Mouse (Mus musculus) heart, adult 2 months (tissue): ENCODE measurements at regions not wholly inside any gene's neighbourhood (a gene's known extent, or its start where the extent isn't known, plus 50 kb on each side); places are given as distances from the start of the nearest gene placed in this dataset.

Source experiments
- DNase-seq, 2 experiments: peaks; one replicate each; pipeline ENCODE4 v3.0.0; 2021
- H3K27ac ChIP-seq: fragments of 200-600 bp; 2 replicates; pipeline ENCODE4 v1.8.1; 2022
- H3K27me3 ChIP-seq: fragments of 200-500 bp; 2 replicates; pipeline ENCODE4 v1.6.1; 2012; ENCODE audit warnings: mild to moderate bottlenecking, low read length, inconsistent platforms, mixed read lengths; ENCODE audit not compliant: control insufficient read depth, insufficient read depth
- H3K36me3 ChIP-seq: fragments of 200-500 bp; 2 replicates; pipeline ENCODE4 v1.6.1; 2012; ENCODE audit warnings: low read length, inconsistent platforms; ENCODE audit not compliant: control insufficient read depth, insufficient read depth
- H3K4me1 ChIP-seq: fragments of 200-500 bp; 2 replicates; pipeline ENCODE4 v1.6.1; 2011; ENCODE audit warnings: low read length; ENCODE audit not compliant: control insufficient read depth, insufficient read depth
- H3K4me3 ChIP-seq: fragments of 200-600 bp; 2 replicates; pipeline ENCODE4 v1.8.1; 2022
- H3K79me2 ChIP-seq: fragments of 200-500 bp; replicated peaks from 2 replicates; pipeline ENCODE4 v1.6.1; 2012; ENCODE audit warnings: mild to moderate bottlenecking, inconsistent platforms, low read length, moderate library complexity, mixed read lengths; ENCODE audit not compliant: control insufficient read depth, insufficient read depth
- H3K9ac ChIP-seq: fragments of 200-500 bp; 2 replicates; pipeline ENCODE4 v1.6.1; 2012; ENCODE audit warnings: low read depth, mild to moderate bottlenecking, control low read depth, inconsistent platforms, low read length, mixed read lengths
- CTCF ChIP-seq: fragments of 200-600 bp; IDR thresholded peaks from 2 replicates; pipeline ENCODE4 v1.8.1; 2022; ENCODE audit warnings: antibody characterized with exemption, mild to moderate bottlenecking, moderate library complexity
- EP300 ChIP-seq: fragments of 200-500 bp; IDR thresholded peaks from 2 replicates; pipeline ENCODE4 v1.6.1; 2011; ENCODE audit warnings: low read depth, low read length, control low read depth; ENCODE audit not compliant: insufficient read depth
- POLR2A ChIP-seq: fragments of 200-500 bp; IDR thresholded peaks from 2 replicates; pipeline ENCODE4 v1.6.1; 2011; ENCODE audit warnings: mild to moderate bottlenecking, low read depth, low read length, control low read depth; ENCODE audit not compliant: insufficient read depth
- WGBS: fragments of 180-500 bp; shearing (Covaris S2); methylation state at CpG from one replicate; pipeline ENCODE4 v1.1.7; 2018; 5-methylcytosine and 5-hydroxymethylcytosine counted together
- intact Hi-C: fragments of 180-260 bp; cut with DNase I; formaldehyde crosslinking; loops from one replicate; pipeline ENCODE4 v1.15.1; 2025

DNA sequence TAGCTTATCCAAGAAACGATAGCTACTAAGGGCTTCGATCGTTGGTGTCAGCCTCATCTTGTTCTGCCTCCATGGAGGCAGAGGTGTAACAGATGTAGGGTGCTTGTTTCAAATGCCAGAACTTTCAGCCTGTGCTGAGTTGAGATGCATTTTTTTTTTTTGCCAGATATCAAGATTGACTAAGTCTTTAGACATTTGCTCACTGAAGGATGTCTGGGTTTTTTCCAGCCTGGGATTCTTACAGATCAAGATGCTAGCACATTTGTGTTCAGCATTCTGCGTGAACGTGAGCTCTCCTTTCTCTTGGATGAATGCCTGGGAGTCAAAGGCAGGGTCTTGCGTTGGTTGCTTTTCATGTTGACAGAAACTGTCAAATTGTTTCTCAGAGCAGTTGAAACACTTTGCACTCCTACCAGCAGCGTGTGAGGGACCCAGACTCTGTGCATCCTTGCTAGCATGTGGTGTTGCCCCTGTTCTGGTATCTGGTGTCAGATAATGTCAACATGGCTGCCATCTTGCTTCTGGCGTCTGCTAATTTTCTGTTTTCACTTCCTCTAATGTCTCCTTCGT is 114.4 kb upstream of the Arl4c start:
- no peaks in the 10 kb centered on the region for H3K4me1 ChIP-seq
- no peak for TF ChIP-seq POLR2A
- no peak for TF ChIP-seq CTCF
- no peak for TF ChIP-seq EP300
- no peak for DNase-seq
- H3K79me2 ChIP-seq: no peaks in the 10 kb centered on the region
- intact Hi-C loops: no loop called here
- H3K36me3 ChIP-seq: no peaks in the 10 kb centered on the region
- no peaks in the 10 kb centered on the region for H3K27me3 ChIP-seq
- no peak overlapping the region for H3K4me3 ChIP-seq
- no peak overlapping the region for H3K27ac ChIP-seq
- no peak overlapping the region for H3K9ac ChIP-seq
- 82% methylated on average over 9 of the region's 9 CpGs for WGBS

GRCm38 (mm10) chr1:88825215-88825614 is 123.2 kb upstream of the Arl4c start:
- no peaks in the 10 kb centered on the region for H3K79me2 ChIP-seq
- no peak overlapping the region for H3K4me3 ChIP-seq
- 82% methylated on average over 4 of the region's 4 CpGs for WGBS
- DNase-seq: no peak
- no peaks in the 10 kb centered on the region for H3K36me3 ChIP-seq
- H3K27ac ChIP-seq: no peak overlapping the region
- no peaks in the 10 kb centered on the region for H3K4me1 ChIP-seq
- no peaks in the 10 kb centered on the region for H3K27me3 ChIP-seq
- TF ChIP-seq CTCF (no peak), POLR2A (no peak), EP300 (no peak)
- H3K9ac ChIP-seq: no peak overlapping the region
- intact Hi-C loops: no loop called here

- intact Hi-C loops: no loop called here
- Histone ChIP-seq H3K27me3 (no peaks in the 10 kb centered on the region), H3K4me3 (no peak overlapping the region), H3K4me1 (no peaks in the 10 kb centered on the region), H3K9ac (no peak overlapping the region), H3K27ac (no peak overlapping the region), H3K36me3 (no peaks in the 10 kb centered on the region), H3K79me2 (no peaks in the 10 kb centered on the region)
- TF ChIP-seq CTCF (no peak), POLR2A (no peak), EP300 (no peak)
- no peak for DNase-seq
- WGBS: 57% methylated on average over 11 of the region's 11 CpGs
Observed at GRCm38 (mm10) chr1:88838661-88839274, 136.7 kb upstream of the Arl4c start.

GRCm38 (mm10) chr1:88839407-88839976 is 137.5 kb upstream of the Arl4c start:
- intact Hi-C loops: no loop called here
- no peak for TF ChIP-seq EP300
- TF ChIP-seq POLR2A: no peak
- no peak for TF ChIP-seq CTCF
- H3K9ac ChIP-seq: no peak overlapping the region
- WGBS: 38% methylated on average over 3 of the region's 3 CpGs
- no peak overlapping the region for H3K4me3 ChIP-seq
- H3K27me3 ChIP-seq: no peaks in the 10 kb centered on the region
- no peaks in the 10 kb centered on the region for H3K4me1 ChIP-seq
- no peaks in the 10 kb centered on the region for H3K36me3 ChIP-seq
- no peaks in the 10 kb centered on the region for H3K79me2 ChIP-seq
- DNase-seq: no peak
- H3K27ac ChIP-seq: no peak overlapping the region

DNA sequence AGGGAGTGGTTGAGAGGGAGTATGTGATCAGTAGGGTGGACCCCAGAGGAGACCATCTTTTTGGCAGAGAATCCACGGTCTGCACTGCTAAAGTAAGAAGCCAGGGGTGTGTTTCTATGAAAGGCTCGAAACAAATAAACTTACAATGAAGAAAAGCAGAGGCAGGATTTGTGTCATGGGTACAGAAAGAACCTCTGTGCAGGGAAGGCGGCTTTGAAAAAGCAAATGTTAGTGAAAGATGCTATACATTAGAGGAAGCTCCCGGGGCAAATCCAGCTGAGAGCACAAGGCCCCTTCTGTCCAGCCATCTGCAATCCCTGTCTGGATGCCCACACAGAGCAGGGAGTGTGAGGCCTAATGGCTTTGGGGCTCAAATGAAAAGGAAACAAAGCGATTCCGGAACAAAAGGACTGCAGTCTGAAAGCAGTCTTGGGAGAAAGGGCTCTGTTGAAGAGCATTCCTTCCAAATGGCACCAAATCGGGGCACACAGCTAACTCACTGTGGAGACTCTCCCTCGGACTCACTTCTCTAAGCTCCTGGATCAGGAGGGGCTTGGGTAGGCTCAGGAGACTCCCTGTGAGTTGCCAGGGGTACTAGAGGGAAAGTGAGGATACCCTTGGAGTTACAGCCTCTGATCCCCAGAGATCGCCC is 138.1 kb upstream of the Arl4c start:
- TF ChIP-seq EP300: no peak
- no peak for TF ChIP-seq CTCF
- TF ChIP-seq POLR2A: no peak
- WGBS: 80% methylated on average over 9 of the region's 9 CpGs
- Histone ChIP-seq H3K27ac (no peak overlapping the region), H3K4me3 (no peak overlapping the region), H3K9ac (no peak overlapping the region), H3K4me1 (no peaks in the 10 kb centered on the region), H3K36me3 (no peaks in the 10 kb centered on the region), H3K27me3 (no peaks in the 10 kb centered on the region), H3K79me2 (no peaks in the 10 kb centered on the region)
- no peak for DNase-seq
- intact Hi-C loops: no loop called here
